Mouse (Mus musculus): Measurements from ENCODE around the gene Cyp1a1.

- TF ChIP-seq CTCF (IDR thresholded peaks at IDR 0.05; ENCODE audit: low read depth, low read length) (0 out of 2 replicates have a peak, but pooled peaks have one; percentile 31), GATA1 (IDR thresholded peaks at IDR 0.05; ENCODE audit: borderline replicate concordance, low read length) (no peak)
Measured at GRCm38 (mm10) chr9:57688158-57688557, 430 bp downstream of the Cyp1a1 start.
